Mouse (Mus musculus): ENCODE results near the gene Arl8b. TPM values are rescaled to one million over a fixed set of nuclear protein-coding genes. Genes with fewer than 3 reads are reported as not detected.

Gene Arl8b
- polyA plus RNA-seq (2015; fragmentation: Nextera tagmentation; extraction: Ambion mirVana), result 41.1 and 47.2 TPM in 2 replicates

GRCm38 (mm10) chr6:108782526-108783183 is at the start of gene Arl8b:
Gene Arl8b (plus strand): TSS chr6:108783099.

GRCm38 (mm10) chr6:108828234-108828868 is 45.5 kb downstream of the Arl8b start, which contains the start of gene Edem1:
Gene Edem1 (plus strand): TSS chr6:108828641.

Other genes starting within 250 kb of the Arl8b start
- 25.1 and 25.6 TPM in 2 replicates for gene Bhlhe40, start 122.5 kb upstream of the Arl8b start, polyA plus RNA-seq (2015; fragmentation: Nextera tagmentation; extraction: Ambion mirVana)
- 7.9 and 12.1 TPM in 2 replicates for gene Edem1, start 45.5 kb downstream of the Arl8b start, polyA plus RNA-seq (2015; fragmentation: Nextera tagmentation; extraction: Ambion mirVana)

All from skeletal muscle tissue, postnatal 0 days (tissue).